Mouse (Mus musculus) neural tube, embryonic 13.5 days (tissue): ENCODE measurements around the gene Rnf213. TPM values are rescaled to one million over a fixed set of nuclear protein-coding genes. Genes with fewer than 3 reads are reported as not detected.
A peak's percentile ranks its signal among the peaks of the same experiment; 100 is the strongest.

Experiments used
- ATAC-seq: fragments of 200-750 bp; cut with Nextera tagmentation; 2 replicates; pipeline ENCODE4 v1.8.0; 2017; ENCODE audit warnings: low read depth, mild to moderate bottlenecking, moderate TSS enrichment, moderate library complexity
- H3K27ac ChIP-seq: fragments of 300-500 bp; sonication (generic); replicated peaks from 2 replicates; pipeline ENCODE4 v1.5.1; 2015; ENCODE audit warnings: moderate library complexity, mild to moderate bottlenecking, inconsistent platforms
- H3K27me3 ChIP-seq: fragments of 300-500 bp; sonication (generic); 2 replicates; pipeline ENCODE4 v1.6.1; 2015; ENCODE audit warnings: mild to moderate bottlenecking, inconsistent platforms
- H3K36me3 ChIP-seq: fragments of 300-500 bp; sonication (generic); 2 replicates; pipeline ENCODE4 v1.6.1; 2015; ENCODE audit warnings: mild to moderate bottlenecking, inconsistent platforms
- H3K4me1 ChIP-seq: fragments of 300-500 bp; sonication (generic); replicated peaks from 2 replicates; pipeline ENCODE4 v1.6.1; 2015; ENCODE audit warnings: inconsistent platforms
- H3K4me2 ChIP-seq: fragments of 300-500 bp; sonication (generic); 2 replicates; pipeline ENCODE4 v1.6.1; 2015; ENCODE audit warnings: inconsistent platforms, mild to moderate bottlenecking, moderate library complexity
- H3K4me3 ChIP-seq: fragments of 300-500 bp; sonication (generic); 2 replicates; pipeline ENCODE4 v1.5.1; 2015; ENCODE audit warnings: mild to moderate bottlenecking, inconsistent platforms
- H3K9ac ChIP-seq: fragments of 300-500 bp; sonication (generic); 2 replicates; pipeline ENCODE4 v1.6.1; 2015; ENCODE audit warnings: moderate library complexity, mild to moderate bottlenecking, inconsistent platforms
- H3K9me3 ChIP-seq: fragments of 300-500 bp; sonication (generic); 2 replicates; pipeline ENCODE4 v1.6.1; 2016; ENCODE audit warnings: inconsistent platforms
- WGBS: fragments of 180-500 bp; shearing (Covaris S2); methylation state at CpG from one replicate; pipeline ENCODE4 v1.1.7; 2015; 5-methylcytosine and 5-hydroxymethylcytosine counted together
- polyA plus RNA-seq: library from polyadenylated mRNA; unstranded; fragments of >200 nt; fragmentation: Nextera tagmentation; extraction: Ambion mirVana; gene quantifications from 2 replicates; pipeline ENCODE4 v1.2.1, GENCODE M21; 2015

Gene Rnf213
- polyA plus RNA-seq, 1 experiment from 2014 or later, result 1.6 TPM

DNA sequence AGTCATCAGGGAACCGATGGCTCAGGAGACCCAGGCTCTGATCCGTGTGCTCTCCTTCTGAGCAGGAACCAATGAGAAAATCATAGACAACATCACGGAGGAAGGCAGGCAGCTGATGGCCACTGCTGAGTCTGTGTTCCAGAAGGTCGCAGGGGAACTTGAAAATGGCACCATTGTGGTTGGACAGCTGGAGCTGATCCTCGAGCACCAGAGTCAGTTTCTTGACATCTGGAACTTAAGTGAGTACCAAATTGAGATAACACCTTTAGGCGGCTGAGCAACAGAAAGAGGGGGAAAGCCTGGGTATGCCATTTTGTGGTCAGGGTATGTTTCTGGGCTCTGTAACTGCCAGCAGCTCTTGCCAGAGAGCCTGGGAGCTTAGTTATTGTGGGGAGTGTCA is 34.5 kb downstream of the Rnf213 start:
- no peak overlapping the region for H3K4me2 ChIP-seq
- H3K27ac ChIP-seq, result no peak overlapping the region
- 83% methylated on average over 6 of the region's 6 CpGs for WGBS
- H3K9me3 ChIP-seq, result no peaks in the 10 kb centered on the region
- H3K9ac ChIP-seq, result no peak overlapping the region
- H3K4me1 ChIP-seq, result peaks cover 8% of the 10 kb centered on the region
- no peak overlapping the region for H3K4me3 ChIP-seq
- no peak for ATAC-seq
- H3K36me3 ChIP-seq, result no peaks in the 10 kb centered on the region
- no peaks in the 10 kb centered on the region for H3K27me3 ChIP-seq

GRCm38 (mm10) chr11:119427986-119428385 is 35.1 kb downstream of the Rnf213 start:
- Histone ChIP-seq H3K9me3 (no peaks in the 10 kb centered on the region), H3K9ac (peak overlapping the region; percentile 57; the same call in 1 of the 2 replicates), H3K4me3 (peak overlapping the region; percentile 30; the same call in 1 of the 2 replicates), H3K36me3 (no peaks in the 10 kb centered on the region), H3K4me2 (peak overlapping the region; percentile 60), H3K4me1 (peaks cover 8% of the 10 kb centered on the region), H3K27ac (no peak overlapping the region), H3K27me3 (no peaks in the 10 kb centered on the region)
- ATAC-seq, result peak; percentile 32
- 89% methylated on average over 5 of the region's 5 CpGs for WGBS

GRCm38 (mm10) chr11:119428649-119429136 is 35.8 kb downstream of the Rnf213 start:
- H3K4me3 ChIP-seq, result peak overlapping the region; percentile 30
- peaks cover 8% of the 10 kb centered on the region for H3K4me1 ChIP-seq
- under 1% methylated on average over 31 of the region's 35 CpGs for WGBS
- H3K36me3 ChIP-seq, result no peaks in the 10 kb centered on the region
- peak overlapping the region; percentile 57; the same call in 1 of the 2 replicates for H3K9ac ChIP-seq
- H3K27me3 ChIP-seq, result no peaks in the 10 kb centered on the region
- ATAC-seq, result peak; percentile 74; the same call in 1 of the 2 replicates
- H3K27ac ChIP-seq, result no peak overlapping the region; the same call in 1 of the 2 replicates
- H3K4me2 ChIP-seq, result peak overlapping the region; percentile 60
- H3K9me3 ChIP-seq, result no peaks in the 10 kb centered on the region

GRCm38 (mm10) chr11:119431516-119431915 is 38.6 kb downstream of the Rnf213 start:
- Histone ChIP-seq H3K36me3 (no peaks in the 10 kb centered on the region), H3K4me1 (peaks cover 8% of the 10 kb centered on the region), H3K27me3 (no peaks in the 10 kb centered on the region), H3K27ac (no peak overlapping the region), H3K9ac (no peak overlapping the region), H3K4me3 (no peak overlapping the region), H3K4me2 (no peak overlapping the region), H3K9me3 (no peaks in the 10 kb centered on the region)
- 87% methylated on average over 12 of the region's 12 CpGs for whole genome bisulfite sequencing
- no peak for ATAC-seq

DNA sequence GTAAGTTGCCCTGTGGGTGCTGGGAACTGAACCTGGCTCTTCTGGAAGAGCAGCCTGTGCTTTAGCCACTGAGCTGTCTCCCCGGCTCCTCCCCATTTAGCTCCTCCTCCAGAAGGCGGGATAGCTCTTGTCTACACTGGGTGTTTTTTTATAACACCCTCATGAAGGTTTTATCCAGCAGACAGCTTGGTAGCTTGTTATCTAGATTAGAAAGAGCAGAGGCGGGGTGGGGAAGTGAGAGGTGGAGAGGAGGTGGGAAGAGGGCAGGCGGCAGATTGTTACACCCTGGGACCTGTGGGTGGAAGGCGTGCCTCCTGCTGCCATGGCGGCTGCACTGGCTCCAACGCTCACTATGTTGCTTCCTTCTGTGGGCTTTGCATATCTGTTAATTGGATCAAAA is 39.8 kb downstream of the Rnf213 start:
- H3K9me3 ChIP-seq, result no peaks in the 10 kb centered on the region
- ATAC-seq, result no peak
- H3K4me3 ChIP-seq, result no peak overlapping the region
- no peaks in the 10 kb centered on the region for H3K27me3 ChIP-seq
- no peaks in the 10 kb centered on the region for H3K36me3 ChIP-seq
- H3K27ac ChIP-seq, result no peak overlapping the region
- 85% methylated on average over 7 of the region's 7 CpGs for WGBS
- H3K9ac ChIP-seq, result no peak overlapping the region
- H3K4me2 ChIP-seq, result no peak overlapping the region
- peaks cover 8% of the 10 kb centered on the region for H3K4me1 ChIP-seq

GRCm38 (mm10) chr11:119434316-119434715 is 41.4 kb downstream of the Rnf213 start:
- Histone ChIP-seq H3K9ac (no peak overlapping the region), H3K27ac (no peak overlapping the region), H3K4me3 (no peak overlapping the region), H3K9me3 (no peaks in the 10 kb centered on the region), H3K36me3 (no peaks in the 10 kb centered on the region), H3K27me3 (no peaks in the 10 kb centered on the region), H3K4me2 (no peak overlapping the region), H3K4me1 (no peaks in the 10 kb centered on the region)
- no peak for ATAC-seq
- WGBS, result 66% methylated on average over 4 of the region's 4 CpGs

DNA sequence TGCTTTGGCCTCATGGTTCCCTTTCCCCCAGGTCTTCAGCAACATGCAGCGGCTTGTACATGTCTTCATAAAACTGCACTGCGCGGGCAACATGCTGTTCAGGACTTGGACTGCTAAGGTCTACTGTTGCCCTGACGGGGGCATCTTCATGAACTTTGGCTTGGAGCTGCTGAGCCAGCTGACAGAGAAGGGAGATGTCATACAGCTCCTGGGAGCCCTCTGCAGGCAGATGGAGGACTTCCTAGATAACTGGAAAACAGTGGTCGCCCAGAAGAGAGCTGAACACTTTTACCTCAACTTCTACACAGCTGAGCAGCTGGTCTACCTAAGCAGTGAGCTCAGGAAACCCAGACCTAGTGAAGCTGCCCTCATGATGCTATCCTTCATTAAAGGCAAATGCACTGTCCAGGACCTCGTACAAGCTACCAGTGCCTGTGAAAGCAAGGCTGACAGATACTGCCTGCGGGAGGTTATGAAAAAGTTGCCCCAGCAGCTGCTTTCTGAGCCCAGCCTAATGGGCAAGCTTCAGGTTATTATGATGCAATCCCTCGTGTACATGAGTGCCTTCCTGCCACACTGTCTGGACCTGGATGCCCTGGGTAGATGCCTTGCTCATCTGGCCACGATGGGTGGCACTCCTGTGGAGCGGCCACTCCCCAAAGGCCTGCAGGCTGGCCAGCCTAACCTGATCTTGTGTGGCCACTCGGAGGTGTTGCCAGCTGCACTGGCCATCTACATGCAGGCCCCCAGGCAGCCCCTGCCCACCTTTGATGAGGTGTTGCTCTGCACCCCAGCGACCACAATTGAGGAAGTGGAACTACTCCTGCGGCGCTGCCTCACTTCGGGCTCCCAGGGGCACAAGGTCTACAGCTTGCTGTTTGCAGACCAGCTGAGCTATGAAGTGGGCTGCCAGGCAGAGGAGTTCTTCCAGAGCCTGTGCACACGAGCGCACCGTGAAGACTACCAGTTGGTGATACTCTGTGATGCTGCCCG is 43.3 kb downstream of the Rnf213 start:
- H3K36me3 ChIP-seq, result no peaks in the 10 kb centered on the region
- H3K9ac ChIP-seq, result no peak overlapping the region
- no peaks in the 10 kb centered on the region for H3K4me1 ChIP-seq
- H3K9me3 ChIP-seq, result no peaks in the 10 kb centered on the region
- H3K27ac ChIP-seq, result no peak overlapping the region
- H3K4me3 ChIP-seq, result no peak overlapping the region
- no peaks in the 10 kb centered on the region for H3K27me3 ChIP-seq
- 81% methylated on average over 19 of the region's 19 CpGs for WGBS
- no peak overlapping the region for H3K4me2 ChIP-seq
- ATAC-seq, result no peak

DNA sequence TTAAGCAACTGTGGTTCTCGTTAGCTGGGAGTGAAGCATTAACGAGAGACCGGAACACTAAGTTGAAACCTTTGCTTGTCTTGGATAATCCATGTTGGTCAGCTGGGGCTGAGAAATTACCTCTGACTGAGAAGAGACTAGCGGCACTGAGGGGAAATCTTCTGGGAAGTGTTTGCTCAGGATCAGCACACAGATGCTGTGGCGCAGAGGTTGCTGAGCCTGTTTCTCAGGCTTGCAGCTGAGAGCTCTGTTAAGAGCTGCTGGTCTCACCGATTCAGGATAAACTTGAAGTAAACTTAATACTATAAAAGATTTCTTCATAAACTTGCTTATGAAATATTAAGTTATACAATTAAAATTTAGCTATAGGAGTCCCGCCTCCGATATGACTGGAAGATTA is 45.9 kb downstream of the Rnf213 start:
- 91% methylated on average over 8 of the region's 8 CpGs for WGBS

DNA sequence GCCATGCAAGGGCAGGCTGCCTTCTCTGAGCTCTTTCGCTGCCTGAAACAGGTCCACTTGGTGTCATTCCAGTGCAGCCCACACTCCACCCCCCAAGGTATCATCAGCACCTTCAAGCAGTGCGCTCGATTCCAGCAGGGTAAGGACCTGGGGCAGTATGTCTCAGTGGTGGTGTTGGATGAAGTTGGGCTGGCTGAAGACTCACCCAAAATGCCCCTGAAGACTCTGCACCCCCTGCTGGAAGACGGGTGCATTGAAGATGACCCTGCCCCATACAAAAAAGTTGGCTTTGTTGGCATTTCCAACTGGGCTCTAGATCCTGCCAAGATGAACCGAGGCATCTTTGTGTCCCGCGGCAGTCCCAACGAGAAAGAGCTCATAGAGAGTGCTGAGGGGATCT is 49.3 kb downstream of the Rnf213 start:
- no peaks in the 10 kb centered on the region for H3K4me1 ChIP-seq
- H3K4me3 ChIP-seq, result no peak overlapping the region
- no peak overlapping the region for H3K9ac ChIP-seq
- H3K36me3 ChIP-seq, result no peaks in the 10 kb centered on the region
- H3K27ac ChIP-seq, result no peak overlapping the region
- WGBS, result 94% methylated on average over 8 of the region's 8 CpGs
- H3K4me2 ChIP-seq, result no peak overlapping the region
- no peaks in the 10 kb centered on the region for H3K9me3 ChIP-seq
- no peak for ATAC-seq
- no peaks in the 10 kb centered on the region for H3K27me3 ChIP-seq

More for the DNA sequence above, 45.9 kb downstream of the Rnf213 start:
- no peak overlapping the region for H3K27ac ChIP-seq
- no peaks in the 10 kb centered on the region for H3K36me3 ChIP-seq
- H3K9ac ChIP-seq, result no peak overlapping the region
- no peaks in the 10 kb centered on the region for H3K9me3 ChIP-seq
- H3K4me2 ChIP-seq, result no peak overlapping the region
- no peaks in the 10 kb centered on the region for H3K4me1 ChIP-seq
- no peak for ATAC-seq
- H3K4me3 ChIP-seq, result no peak overlapping the region
- no peaks in the 10 kb centered on the region for H3K27me3 ChIP-seq

DNA sequence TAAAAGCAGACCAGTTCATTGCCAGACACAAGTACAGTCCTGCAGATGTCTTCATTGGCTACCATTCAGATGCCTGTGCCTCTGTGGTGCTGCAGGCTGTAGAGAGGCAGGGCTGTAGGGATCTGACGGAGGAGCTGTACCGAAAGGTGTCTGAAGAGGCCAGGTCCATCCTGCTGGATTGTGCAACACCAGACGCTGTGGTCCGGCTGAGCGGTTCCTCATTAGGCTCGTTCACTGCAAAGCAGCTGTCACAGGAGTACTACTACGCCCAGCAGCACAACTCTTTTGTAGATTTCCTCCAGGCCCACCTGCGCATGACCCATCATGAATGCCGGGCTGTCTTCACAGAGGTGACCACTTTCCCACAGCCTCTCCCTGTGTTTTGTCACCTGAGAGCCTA is 50.5 kb downstream of the Rnf213 start:
- WGBS, result 93% methylated on average over 9 of the region's 9 CpGs
- H3K27ac ChIP-seq, result no peak overlapping the region
- no peaks in the 10 kb centered on the region for H3K9me3 ChIP-seq
- H3K4me3 ChIP-seq, result no peak overlapping the region
- no peak overlapping the region for H3K4me2 ChIP-seq
- ATAC-seq, result no peak
- H3K4me1 ChIP-seq, result no peaks in the 10 kb centered on the region
- no peak overlapping the region for H3K9ac ChIP-seq
- H3K36me3 ChIP-seq, result no peaks in the 10 kb centered on the region
- no peaks in the 10 kb centered on the region for H3K27me3 ChIP-seq

DNA sequence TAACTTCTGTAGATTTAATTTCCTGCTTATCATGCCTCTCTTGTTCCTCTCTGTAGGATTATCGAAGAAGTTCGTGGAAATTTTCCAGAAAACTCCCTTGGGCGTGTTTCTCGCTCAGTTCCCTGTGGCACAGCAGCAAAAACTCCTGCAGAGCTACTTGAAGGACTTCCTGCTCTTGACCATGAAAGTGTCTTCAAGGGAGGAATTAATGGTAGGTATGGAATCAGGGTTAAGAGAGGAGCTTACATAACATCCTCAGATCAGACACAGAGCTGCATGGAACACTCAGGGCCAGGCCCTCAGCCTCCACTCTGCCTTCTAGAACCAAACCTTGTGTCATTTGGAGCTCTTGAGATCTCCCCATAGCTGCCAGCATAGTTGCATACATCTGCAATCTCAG is 63.2 kb downstream of the Rnf213 start:
- WGBS, result 81% methylated on average over 4 of the region's 4 CpGs
- Histone ChIP-seq H3K27me3 (no peaks in the 10 kb centered on the region), H3K4me2 (no peak overlapping the region), H3K27ac (no peak overlapping the region), H3K9ac (no peak overlapping the region), H3K36me3 (no peaks in the 10 kb centered on the region), H3K9me3 (no peaks in the 10 kb centered on the region), H3K4me3 (no peak overlapping the region), H3K4me1 (no peaks in the 10 kb centered on the region)
- no peak for ATAC-seq

- Histone ChIP-seq H3K36me3 (no peaks in the 10 kb centered on the region), H3K27ac (no peak overlapping the region), H3K27me3 (no peaks in the 10 kb centered on the region), H3K9ac (no peak overlapping the region), H3K4me1 (no peaks in the 10 kb centered on the region), H3K4me2 (no peak overlapping the region), H3K9me3 (no peaks in the 10 kb centered on the region), H3K4me3 (no peak overlapping the region)
- 95% methylated on average over 4 of the region's 4 CpGs for WGBS
- ATAC-seq, result no peak
Measured at GRCm38 (mm10) chr11:119477876-119478275, 85.0 kb downstream of the Rnf213 start.
